Mouse (Mus musculus): Measurements from ENCODE around the gene Pkn3. TPM values are rescaled to one million over a fixed set of nuclear protein-coding genes. Genes with fewer than 3 reads are reported as not detected.
"Not testable (repeated sequence)": the region's sequence is repeated elsewhere in the genome, so short reads cannot be mapped to it uniquely, and the experiment has no call there.

The Pkn3 gene
- polyA plus RNA-seq, 1 experiment = 8.8 TPM

DNA sequence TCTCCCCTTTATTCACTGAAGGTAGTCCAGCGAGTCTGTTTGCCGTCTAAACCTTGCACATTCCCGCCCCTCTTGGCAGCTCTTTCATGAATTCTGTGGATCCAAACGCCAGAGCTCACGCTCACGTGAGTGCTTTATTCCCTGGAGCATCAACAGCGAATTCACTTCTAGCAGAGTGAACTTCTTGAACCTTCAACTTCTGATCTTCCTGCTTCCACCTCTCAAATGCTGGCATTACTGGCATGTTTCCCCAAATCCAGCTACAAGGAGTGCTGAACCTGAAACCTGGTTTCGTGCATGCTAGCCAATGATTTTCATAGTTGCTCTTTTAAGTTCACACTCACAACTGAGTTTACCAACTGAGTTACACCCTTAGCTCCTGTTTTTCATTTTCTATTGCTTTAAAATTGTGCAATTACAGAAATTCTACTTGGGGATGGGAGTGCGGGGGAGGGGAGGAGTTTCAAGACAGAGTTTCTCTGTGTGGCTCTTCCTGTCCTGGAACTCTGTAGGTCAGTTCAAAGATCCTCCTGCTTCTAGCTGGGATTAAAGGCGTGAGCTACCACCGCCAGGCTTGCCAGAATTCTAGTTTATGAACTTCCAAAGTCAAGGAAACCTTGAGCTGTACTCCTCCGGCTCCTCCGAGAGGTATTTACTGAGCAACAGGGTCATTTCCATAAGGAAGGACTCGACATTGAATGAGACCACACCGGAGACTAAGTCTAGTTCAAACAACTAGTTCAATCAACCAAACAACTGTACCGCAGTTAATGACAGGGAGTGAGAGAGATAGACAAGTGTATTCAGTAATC, 55.5 kb downstream of the Pkn3 start:
- no peak for DNase-seq
- peak overlapping the region; percentile 16; the same call in 1 of the 2 replicates for H3K4me3 ChIP-seq (ENCODE audit: control insufficient read depth, insufficient read depth, low read length)
- TF ChIP-seq POLR2A (IDR thresholded peaks at IDR 0.05; ENCODE audit: control insufficient read depth, extremely low read depth, insufficient read depth, low read length, poor library complexity) (no peak), CTCF (IDR thresholded peaks at IDR 0.05; ENCODE audit: borderline replicate concordance, control insufficient read depth, extremely low read depth, insufficient read depth, low read length, poor library complexity) (no peak)
- 0 out of 2 replicates have a peak overlapping the region, but pooled peaks have one; percentile 16 for H3K27ac ChIP-seq (ENCODE audit: control insufficient read depth, insufficient read depth, low read length)
- H3K4me1 ChIP-seq (replicated peaks; ENCODE audit: control insufficient read depth, insufficient read depth, low read length) = peaks cover 15% of the 10 kb centered on the region
- H3K27me3 ChIP-seq (ENCODE audit: control insufficient read depth, insufficient read depth, low read length) = no peaks in the 10 kb centered on the region
- 46% methylated on average over 16 of the region's 16 CpGs for WGBS
- H3K36me3 ChIP-seq (ENCODE audit: control insufficient read depth, insufficient read depth, low read length) = peaks cover 8% of the 10 kb centered on the region

DNA sequence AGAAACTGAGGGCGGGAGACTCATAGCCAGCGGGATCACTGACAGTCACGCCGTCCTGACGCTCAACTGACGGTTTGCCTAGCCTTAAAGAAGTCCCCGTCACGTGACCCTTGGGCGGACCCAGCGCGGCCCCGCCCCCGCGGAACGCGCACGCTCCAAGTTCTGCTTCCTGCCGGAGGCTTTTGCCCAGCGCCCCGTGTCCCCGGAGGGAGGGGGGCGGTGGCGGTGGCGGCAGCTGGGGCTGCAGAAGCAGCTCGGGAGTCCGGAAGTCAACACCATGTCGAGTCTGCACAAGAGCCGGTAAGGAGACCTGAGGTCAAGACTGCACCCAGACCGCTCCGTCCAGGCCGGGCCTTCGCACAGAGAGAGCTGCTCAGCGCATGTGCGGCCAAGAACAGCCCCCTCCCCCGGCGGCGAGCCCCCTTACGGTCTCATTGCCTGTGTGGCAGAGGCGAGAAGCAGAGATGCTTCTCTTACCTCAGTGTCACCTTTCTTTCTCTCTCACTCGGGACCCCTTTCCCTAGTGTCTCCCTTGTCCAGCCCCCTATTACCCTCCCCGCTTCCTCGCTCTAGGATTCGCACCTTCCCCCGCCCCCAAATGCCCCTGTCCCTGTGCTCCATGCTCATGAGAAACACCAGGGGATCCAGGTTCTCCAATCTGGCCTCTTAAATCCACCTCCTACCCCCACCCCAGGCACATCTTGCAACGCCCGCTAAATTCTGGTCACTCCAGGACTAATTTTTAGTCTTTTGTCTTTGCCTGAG, 56.3 kb downstream of the Pkn3 start, which contains the start of gene Tbc1d13:
Tbc1d13 (plus strand) TSS at position 134 of the 765 bp plus-strand sequence.
- H3K27ac ChIP-seq (ENCODE audit: control insufficient read depth, insufficient read depth, low read length) = peak within 1 kb of the TSS; percentile 49
- peak; percentile 42; the same call in 1 of the 2 replicates for TF ChIP-seq CTCF (IDR thresholded peaks at IDR 0.05; ENCODE audit: borderline replicate concordance, control insufficient read depth, extremely low read depth, insufficient read depth, low read length, poor library complexity)
- TF ChIP-seq POLR2A (IDR thresholded peaks at IDR 0.05; ENCODE audit: control insufficient read depth, extremely low read depth, insufficient read depth, low read length, poor library complexity) = peak; percentile 92
- peak; percentile 99 for DNase-seq
- H3K36me3 ChIP-seq (ENCODE audit: control insufficient read depth, insufficient read depth, low read length) = peaks cover 8% of the 10 kb centered on the region
- no peaks in the 10 kb centered on the region for H3K27me3 ChIP-seq (ENCODE audit: control insufficient read depth, insufficient read depth, low read length)
- H3K4me1 ChIP-seq (replicated peaks; ENCODE audit: control insufficient read depth, insufficient read depth, low read length) = peaks cover 15% of the 10 kb centered on the region
- H3K4me3 ChIP-seq (ENCODE audit: control insufficient read depth, insufficient read depth, low read length) = peak within 1 kb of the TSS; percentile 90
- WGBS = under 1% methylated on average over 45 of the region's 46 CpGs

DNA sequence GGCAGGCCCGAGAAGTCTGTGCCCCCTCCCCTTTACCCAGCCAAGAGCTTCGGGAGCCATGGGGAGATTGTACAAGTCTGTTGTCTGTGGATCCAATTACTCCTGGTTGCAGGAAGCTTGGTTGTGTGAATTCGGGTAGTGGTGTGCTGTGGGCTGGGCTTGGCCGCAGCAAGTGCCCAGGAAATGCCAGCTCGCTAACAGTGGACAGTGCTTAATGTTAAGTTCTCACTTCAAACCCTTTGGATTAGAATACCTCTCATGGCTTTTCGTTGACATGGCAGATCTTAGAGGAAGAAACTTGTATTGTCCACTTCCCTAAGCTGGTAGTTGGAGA, 56.9 kb downstream of the Pkn3 start:
- no peak for DNase-seq
- Histone ChIP-seq H3K27ac (ENCODE audit: control insufficient read depth, insufficient read depth, low read length) (peak overlapping the region; percentile 49; the same call in 1 of the 2 replicates), H3K27me3 (ENCODE audit: control insufficient read depth, insufficient read depth, low read length) (no peaks in the 10 kb centered on the region), H3K4me3 (ENCODE audit: control insufficient read depth, insufficient read depth, low read length) (peak overlapping the region; percentile 90), H3K36me3 (ENCODE audit: control insufficient read depth, insufficient read depth, low read length) (peaks cover 8% of the 10 kb centered on the region), H3K4me1 (replicated peaks; ENCODE audit: control insufficient read depth, insufficient read depth, low read length) (peaks cover 15% of the 10 kb centered on the region)
- 12% methylated on average over 6 of the region's 6 CpGs for WGBS
- no peak for TF ChIP-seq CTCF (IDR thresholded peaks at IDR 0.05; ENCODE audit: borderline replicate concordance, control insufficient read depth, extremely low read depth, insufficient read depth, low read length, poor library complexity)
- TF ChIP-seq POLR2A (IDR thresholded peaks at IDR 0.05; ENCODE audit: control insufficient read depth, extremely low read depth, insufficient read depth, low read length, poor library complexity) = no peak

DNA sequence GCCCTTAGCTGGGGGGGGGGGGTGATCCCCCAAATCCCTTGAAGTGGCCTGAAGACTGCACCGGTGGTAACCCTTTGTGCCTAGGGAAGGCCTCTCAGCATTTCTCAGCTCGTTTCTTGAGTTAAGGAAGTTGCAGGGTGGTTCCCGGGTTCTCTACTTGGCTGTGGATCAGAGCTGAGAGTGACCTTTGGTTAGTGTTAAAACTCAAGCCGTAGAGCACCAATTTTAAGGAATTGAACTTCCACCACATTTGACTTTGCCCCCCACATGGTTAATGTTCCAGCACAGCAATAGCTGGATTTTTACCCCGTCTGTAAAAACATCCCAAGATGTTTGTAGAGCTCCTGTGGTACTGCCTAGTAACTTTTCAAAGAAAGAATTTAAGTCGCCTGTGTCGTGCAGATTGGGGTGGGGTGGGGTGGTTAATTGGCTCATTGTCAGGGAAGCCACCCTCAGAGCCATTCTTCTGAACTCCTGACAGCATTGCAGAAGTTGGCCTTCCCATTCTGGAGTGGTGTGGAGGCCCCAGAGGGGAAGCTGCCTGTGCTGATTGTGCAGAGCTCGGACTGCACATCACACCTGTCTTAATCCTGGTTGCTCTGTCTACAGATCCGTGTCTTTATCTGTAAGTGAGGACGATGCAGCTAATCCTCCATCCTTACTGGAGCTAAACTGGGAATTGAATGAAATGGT, 57.6 kb downstream of the Pkn3 start:
- Histone ChIP-seq H3K27me3 (ENCODE audit: control insufficient read depth, insufficient read depth, low read length) (no peaks in the 10 kb centered on the region), H3K4me1 (replicated peaks; ENCODE audit: control insufficient read depth, insufficient read depth, low read length) (peaks cover 15% of the 10 kb centered on the region), H3K36me3 (ENCODE audit: control insufficient read depth, insufficient read depth, low read length) (peaks cover 9% of the 10 kb centered on the region), H3K4me3 (ENCODE audit: control insufficient read depth, insufficient read depth, low read length) (no peak overlapping the region), H3K27ac (ENCODE audit: control insufficient read depth, insufficient read depth, low read length) (no peak overlapping the region; the same call in 1 of the 2 replicates)
- no peak for DNase-seq
- 59% methylated on average over 10 of the region's 10 CpGs for WGBS
- TF ChIP-seq POLR2A (IDR thresholded peaks at IDR 0.05; ENCODE audit: control insufficient read depth, extremely low read depth, insufficient read depth, low read length, poor library complexity) (no peak), CTCF (IDR thresholded peaks at IDR 0.05; ENCODE audit: borderline replicate concordance, control insufficient read depth, extremely low read depth, insufficient read depth, low read length, poor library complexity) (no peak)

DNA sequence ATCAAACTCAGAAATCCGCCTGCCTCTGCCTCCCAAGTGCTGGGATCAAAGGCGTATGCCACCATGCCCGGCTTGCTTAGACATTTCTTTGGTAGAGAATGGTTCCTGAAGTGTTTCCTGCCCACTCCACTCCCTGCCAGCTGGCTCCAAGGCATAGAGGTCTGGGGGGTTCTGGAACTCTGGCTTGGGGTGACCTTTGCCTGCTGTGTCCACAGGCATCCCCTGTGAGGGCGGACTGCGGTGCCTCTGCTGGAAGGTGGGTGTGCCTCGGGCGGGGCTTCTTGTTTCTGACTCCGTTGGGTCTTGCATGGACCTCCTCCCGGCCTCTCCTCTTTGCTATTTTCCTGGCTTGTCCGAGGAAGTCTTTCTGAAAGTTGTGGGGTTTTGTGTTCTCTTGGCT, 59.0 kb downstream of the Pkn3 start:
- 95% methylated on average over 10 of the region's 10 CpGs for WGBS
- H3K27me3 ChIP-seq (ENCODE audit: control insufficient read depth, insufficient read depth, low read length) = no peaks in the 10 kb centered on the region
- TF ChIP-seq POLR2A (IDR thresholded peaks at IDR 0.05; ENCODE audit: control insufficient read depth, extremely low read depth, insufficient read depth, low read length, poor library complexity) = no peak
- TF ChIP-seq CTCF (IDR thresholded peaks at IDR 0.05; ENCODE audit: borderline replicate concordance, control insufficient read depth, extremely low read depth, insufficient read depth, low read length, poor library complexity) = no peak
- no peak overlapping the region for H3K27ac ChIP-seq (ENCODE audit: control insufficient read depth, insufficient read depth, low read length)
- no peak for DNase-seq
- no peak overlapping the region for H3K4me3 ChIP-seq (ENCODE audit: control insufficient read depth, insufficient read depth, low read length)
- H3K4me1 ChIP-seq (replicated peaks; ENCODE audit: control insufficient read depth, insufficient read depth, low read length) = peaks cover 15% of the 10 kb centered on the region
- H3K36me3 ChIP-seq (ENCODE audit: control insufficient read depth, insufficient read depth, low read length) = peaks cover 19% of the 10 kb centered on the region

DNA sequence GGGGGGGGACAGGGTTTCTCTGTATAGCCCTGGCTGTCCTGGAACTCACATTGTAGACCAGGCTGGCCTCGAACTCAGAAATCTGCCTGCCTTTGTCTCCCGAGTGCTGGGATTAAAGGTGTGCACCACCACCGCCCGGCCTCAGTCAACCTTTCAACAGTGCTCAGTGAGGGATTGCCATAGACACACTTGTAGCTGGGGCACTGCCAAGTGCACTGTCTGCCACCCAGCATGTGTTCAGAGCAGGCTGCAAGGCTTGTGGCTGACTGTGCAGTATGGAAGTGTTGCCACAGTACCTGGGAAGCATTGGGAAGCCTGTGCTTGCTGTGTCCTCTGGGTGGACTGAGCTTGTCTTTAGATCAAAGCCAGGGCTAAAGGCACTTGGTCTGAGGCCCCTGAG, 62.5 kb downstream of the Pkn3 start:
- not testable (repeated sequence) for H3K4me1 ChIP-seq (replicated peaks; ENCODE audit: control insufficient read depth, insufficient read depth, low read length); DNase-seq; H3K4me3 ChIP-seq (ENCODE audit: control insufficient read depth, insufficient read depth, low read length); H3K27ac ChIP-seq (ENCODE audit: control insufficient read depth, insufficient read depth, low read length); H3K27me3 ChIP-seq (ENCODE audit: control insufficient read depth, insufficient read depth, low read length)
- 99% methylated on average over 4 of the region's 4 CpGs for WGBS
- H3K36me3 ChIP-seq (ENCODE audit: control insufficient read depth, insufficient read depth, low read length) = peaks cover 32% of the 10 kb centered on the region

Other genes with a start within 250 kb of the Pkn3 start
- gene Cercam, start 208.5 kb upstream of the Pkn3 start, polyA plus RNA-seq (2012; rRNA removed) = 9.9 and 10.4 TPM in 2 replicates
- gene Odf2, start 188.5 kb upstream of the Pkn3 start, polyA plus RNA-seq (2012; rRNA removed) = 60.7 and 70.7 TPM in 2 replicates
- gene Gle1, start 142.3 kb upstream of the Pkn3 start, polyA plus RNA-seq (2012; rRNA removed) = 36.6 and 38.4 TPM in 2 replicates
- gene Sptan1, start 112.1 kb upstream of the Pkn3 start, polyA plus RNA-seq (2012; rRNA removed) = 161 and 168 TPM in 2 replicates
- 18.3 and 23.1 TPM in 2 replicates for gene Wdr34, start 28.8 kb upstream of the Pkn3 start, polyA plus RNA-seq (2012; rRNA removed)
- 71.7 and 103 TPM in 2 replicates for gene Set, start 20.3 kb upstream of the Pkn3 start, polyA plus RNA-seq (2012; rRNA removed)
- gene Zdhhc12, start 16.0 kb downstream of the Pkn3 start, polyA plus RNA-seq (2012; rRNA removed) = 146 and 160 TPM in 2 replicates
- gene Zer1, start 46.9 kb downstream of the Pkn3 start, polyA plus RNA-seq (2012; rRNA removed) = 140 and 153 TPM in 2 replicates
- gene Tbc1d13, start 56.1 kb downstream of the Pkn3 start, polyA plus RNA-seq (2012; rRNA removed) = 92.3 and 92.9 TPM in 2 replicates
- 37.8 and 40.3 TPM in 2 replicates for gene Endog, start 93.8 kb downstream of the Pkn3 start, polyA plus RNA-seq (2012; rRNA removed)
- gene Spout1, start 100.8 kb downstream of the Pkn3 start, polyA plus RNA-seq (2012; rRNA removed) = 41.9 and 44.9 TPM in 2 replicates
- gene Kyat1, start 128.2 kb downstream of the Pkn3 start, polyA plus RNA-seq (2012; rRNA removed) = 32.3 and 35.3 TPM in 2 replicates
- 27.3 and 31.0 TPM in 2 replicates for gene Lrrc8a, start 160.0 kb downstream of the Pkn3 start, polyA plus RNA-seq (2012; rRNA removed)
- gene Gm28035, start 162.9 kb downstream of the Pkn3 start, polyA plus RNA-seq (2012; rRNA removed) = 14.8 and 15.5 TPM in 2 replicates
- gene Phyhd1, start 188.5 kb downstream of the Pkn3 start, polyA plus RNA-seq (2012; rRNA removed) = 10.7 and 18.1 TPM in 2 replicates
- not detected in 2 replicates for gene Gm28038, start 203.4 kb downstream of the Pkn3 start, polyA plus RNA-seq (2012; rRNA removed)
- 20.0 and 22.1 TPM in 2 replicates for gene Dolk, start 208.7 kb downstream of the Pkn3 start, polyA plus RNA-seq (2012; rRNA removed)
- gene Nup188, start 208.7 kb downstream of the Pkn3 start, polyA plus RNA-seq (2012; rRNA removed) = 77.4 and 107 TPM in 2 replicates

Measured in thymus, adult 2 months (tissue).